Mouse (Mus musculus) lung, postnatal 25 days (tissue): Measurements from ENCODE around the gene Tsfm.

Experiments used
- DNase-seq: peaks from one replicate; pipeline ENCODE4 v3.0.0; 2022; ENCODE audit warnings: low spot score

Gene Tsfm

GRCm38 (mm10) chr10:126987183-126988118 lies 43.2 kb downstream of the Tsfm start:
- no peak for DNase-seq

- DNase-seq: peak; percentile 90
Observed at GRCm38 (mm10) chr10:126986541-126986961, 44.1 kb downstream of the Tsfm start.

- DNase-seq: no peak
Observed at GRCm38 (mm10) chr10:126985579-126985978, 45.1 kb downstream of the Tsfm start.

- no peak for DNase-seq
Observed at GRCm38 (mm10) chr10:126985127-126985526, 45.5 kb downstream of the Tsfm start.

- DNase-seq: no peak
Observed at GRCm38 (mm10) chr10:126984189-126985004, 46.2 kb downstream of the Tsfm start.

GRCm38 (mm10) chr10:126983193-126983725 lies 47.4 kb downstream of the Tsfm start:
- DNase-seq: no peak

GRCm38 (mm10) chr10:126981746-126982145 lies 48.9 kb downstream of the Tsfm start:
- no peak for DNase-seq

- DNase-seq: no peak
Observed at GRCm38 (mm10) chr10:126980933-126981530, 49.6 kb downstream of the Tsfm start.

- no peak for DNase-seq
Observed at GRCm38 (mm10) chr10:126980221-126980932, 50.3 kb downstream of the Tsfm start.

- no peak for DNase-seq
Observed at GRCm38 (mm10) chr10:126979636-126980151, 50.9 kb downstream of the Tsfm start.

- DNase-seq: peak; percentile 65
Observed at GRCm38 (mm10) chr10:126979121-126979635, 51.5 kb downstream of the Tsfm start.

- DNase-seq: peak; percentile 100
Observed at GRCm38 (mm10) chr10:126978277-126978994, 52.2 kb downstream of the Tsfm start, which contains the start of gene Ctdsp2. TSS of gene Ctdsp2 (plus strand) at chr10:126978717.

- DNase-seq: no peak
Observed at GRCm38 (mm10) chr10:126977076-126977475, 53.6 kb downstream of the Tsfm start.

- no peak for DNase-seq
Observed at GRCm38 (mm10) chr10:126975706-126976105, 54.9 kb downstream of the Tsfm start.

- DNase-seq: no peak
Observed at GRCm38 (mm10) chr10:126972988-126973387, 57.7 kb downstream of the Tsfm start.

GRCm38 (mm10) chr10:126972051-126972725 lies 58.5 kb downstream of the Tsfm start:
- DNase-seq: peak; percentile 79

GRCm38 (mm10) chr10:126971363-126972050 lies 59.1 kb downstream of the Tsfm start:
- DNase-seq: no peak

- DNase-seq: no peak
Observed at GRCm38 (mm10) chr10:126963821-126964220, 66.8 kb downstream of the Tsfm start.

- no peak for DNase-seq
Observed at GRCm38 (mm10) chr10:126962966-126963330, 67.7 kb downstream of the Tsfm start.
